In genomic region chr7:89267542-89267941, GRCm38 (mm10) we compare ENCODE assay signal across 20 mouse cellular contexts.
DNase-seq lines count a peak whose midpoint lies in the region; TF ChIP-seq lines count a peak whose summit lies in the region.
"Had no signal": no experiment of that assay in that cellular context is flagged by ENCODE, and none has a peak within 500 bp of the region (broad histone marks: within the 10 kb centered on the region; RNA-seq: fewer than 3 reads in every experiment).

No protein-coding gene starts in this region.

- intact Hi-C loops in heart, postnatal 14 days (cut with DNase I) = no loop called here

- H3K4me1 ChIP-seq in bone marrow macrophage, adult 2 months (ENCODE audit: control insufficient read depth, insufficient read depth, low read length) = peaks cover 39% of the 10 kb centered on the region
- H3K4me1 ChIP-seq: embryonic facial prominence, embryonic 15.5 days; hindbrain, embryonic 12.5 days had no signal

- no peak for TF ChIP-seq CTCF in bone marrow macrophage, adult 2 months (IDR thresholded peaks at IDR 0.05; ENCODE audit: low read depth, low read length)

- no peak overlapping the region for H3K4me3 ChIP-seq in bone marrow macrophage, adult 2 months (ENCODE audit: insufficient read depth, low read length)
- H3K4me3 ChIP-seq: embryonic facial prominence, embryonic 15.5 days; heart, embryonic 15.5 days; hindbrain, embryonic 12.5 days; layer of hippocampus, adult 2 months; limb, embryonic 13.5 days had no signal

- DNase-seq in heart, adult 11 months = peak; percentile 39
- DNase-seq in heart, postnatal 14 days = no peak
- peak; percentile 54 for DNase-seq in right cerebral cortex, adult 18-20 months
- no peak for DNase-seq in right cerebral cortex, postnatal 14 days
- DNase-seq in cerebellum, adult 9-10 months = no peak
- no peak for DNase-seq in ovary, postnatal 14 days (ENCODE audit: low spot score)
- DNase-seq: cerebellum, adult 11-12 months; cerebellum, postnatal 25 days; kidney, adult 18-20 months; kidney, postnatal 10 days; layer of hippocampus, postnatal 36 days; retina, postnatal 1 day; thymus, postnatal 14 days had no signal

- TF ChIP-seq POLR2A in bone marrow macrophage, adult 2 months (IDR thresholded peaks at IDR 0.05; ENCODE audit: borderline replicate concordance, low read depth, low read length) = no peak

- H3K27ac ChIP-seq in bone marrow macrophage, adult 2 months (ENCODE audit: insufficient read depth, low read depth, low read length) = peak overlapping the region; percentile 19; the same call in 1 of the 2 replicates
- H3K27ac ChIP-seq: embryonic facial prominence, embryonic 15.5 days; heart, embryonic 15.5 days; hindbrain, embryonic 12.5 days; limb, embryonic 13.5 days; liver, embryonic 14.5 days had no signal

Comparison
In these comparisons a context has a peak if more than half of its experiments do, and no peak if none do; other contexts are left out.
1. DNase-seq: peak in heart, adult 11 months (single experiment) and right cerebral cortex, adult 18-20 months (single experiment); none in heart, postnatal 14 days (0 of 2), right cerebral cortex, postnatal 14 days (single experiment), cerebellum, adult 9-10 months (single experiment) and ovary, postnatal 14 days (single experiment).